Mouse (Mus musculus) lung, postnatal 0 days (tissue): Measurements from ENCODE around the gene Ep400. TPM values are rescaled to one million over a fixed set of nuclear protein-coding genes. Genes with fewer than 3 reads are reported as not detected.
"Not testable (repeated sequence)": the region's sequence is repeated elsewhere in the genome, so short reads cannot be mapped to it uniquely, and the experiment has no call there.

Experiments used
- ATAC-seq: fragments of 200-750 bp; cut with Nextera tagmentation; 2 replicates; pipeline ENCODE4 v1.8.0; 2017; ENCODE audit warnings: moderate library complexity
- DNase-seq: peaks from one replicate; pipeline ENCODE4 v3.0.0-alpha.2; 2016; ENCODE audit warnings: low spot score
- H3K27ac ChIP-seq: fragments of 300-500 bp; sonication (generic); 2 replicates; pipeline ENCODE4 v1.5.1; 2014; ENCODE audit warnings: antibody characterized with exemption, mild to moderate bottlenecking, low read length, mixed read lengths
- H3K27me3 ChIP-seq: fragments of 300-500 bp; sonication (generic); replicated peaks from 2 replicates; pipeline ENCODE4 v1.6.1; 2014; ENCODE audit warnings: low read length, mixed read lengths; ENCODE audit not compliant: insufficient read depth
- H3K36me3 ChIP-seq: fragments of 300-500 bp; sonication (generic); 2 replicates; pipeline ENCODE4 v1.6.1; 2014; ENCODE audit warnings: low read length, mixed read lengths; ENCODE audit not compliant: insufficient read depth
- H3K4me1 ChIP-seq: fragments of 300-500 bp; sonication (generic); 2 replicates; pipeline ENCODE4 v1.6.1; 2014; ENCODE audit warnings: antibody characterized with exemption, low read depth, low read length, mixed read lengths; ENCODE audit not compliant: insufficient read depth
- H3K4me2 ChIP-seq: fragments of 300-500 bp; sonication (generic); replicated peaks from 2 replicates; pipeline ENCODE4 v1.6.1; 2014; ENCODE audit warnings: low read depth, mild to moderate bottlenecking, low read length, moderate library complexity, mixed read lengths
- H3K4me3 ChIP-seq: fragments of 300-500 bp; sonication (generic); 2 replicates; pipeline ENCODE4 v1.5.1; 2014; ENCODE audit warnings: low read depth, low read length
- H3K9ac ChIP-seq: fragments of 300-500 bp; sonication (generic); replicated peaks from 2 replicates; pipeline ENCODE4 v1.6.1; 2014; ENCODE audit warnings: low read depth, mild to moderate bottlenecking
- H3K9me3 ChIP-seq: fragments of 300-500 bp; sonication (generic); 2 replicates; pipeline ENCODE4 v1.6.1; 2016; ENCODE audit warnings: low read length, mixed read lengths
- CTCF ChIP-seq: IDR thresholded peaks from 2 replicates; pipeline ENCODE4 v1.5.1; 2016; ENCODE audit warnings: antibody characterized with exemption, mild to moderate bottlenecking
- EP300 ChIP-seq: IDR thresholded peaks from 2 replicates; pipeline ENCODE4 v1.6.1; 2016; ENCODE audit warnings: antibody characterized with exemption, mild to moderate bottlenecking, control low read depth
- WGBS: fragments of 180-500 bp; shearing (Covaris S2); extraction: QIAGEN DNeasy Blood & Tissue Kit; methylation state at CpG from one replicate; pipeline ENCODE4 v1.1.7; 2014; 5-methylcytosine and 5-hydroxymethylcytosine counted together
- polyA plus RNA-seq: library from polyadenylated mRNA; unstranded; fragments of >200 nt; fragmentation: Nextera tagmentation; extraction: Ambion mirVana; gene quantifications from 2 replicates; pipeline ENCODE4 v1.2.1, GENCODE M21; 2015

The Ep400 gene
- polyA plus RNA-seq, 1 experiment from 2014 or later = 17.5 TPM

GRCm38 (mm10) chr5:110774511-110774910 is 4.0 kb upstream of the Ep400 start:
- Histone ChIP-seq H3K4me1 (no peaks in the 10 kb centered on the region; the same call in 1 of the 2 replicates), H3K4me2 (no peak overlapping the region), H3K9me3 (no peaks in the 10 kb centered on the region), H3K36me3 (peaks cover 6% of the 10 kb centered on the region; the same call in 1 of the 2 replicates), H3K4me3 (no peak overlapping the region), H3K27me3 (no peaks in the 10 kb centered on the region), H3K9ac (no peak overlapping the region), H3K27ac (no peak overlapping the region)
- TF ChIP-seq CTCF (no peak), EP300 (no peak)
- WGBS = 95% methylated on average over 11 of the region's 11 CpGs
- DNase-seq (no peak), ATAC-seq (no peak)

- not testable (repeated sequence) for ATAC-seq, H3K4me1 ChIP-seq, H3K27ac ChIP-seq, DNase-seq, H3K9ac ChIP-seq, H3K36me3 ChIP-seq, H3K9me3 ChIP-seq, H3K4me2 ChIP-seq, H3K27me3 ChIP-seq, H3K4me3 ChIP-seq
- WGBS = 96% methylated on average over 10 of the region's 10 CpGs
Measured at GRCm38 (mm10) chr5:110772945-110773344, 2.4 kb upstream of the Ep400 start.

- no peak for TF ChIP-seq CTCF
- no peak for TF ChIP-seq EP300
- under 1% methylated on average over 31 of the region's 58 CpGs for WGBS
- H3K9me3 ChIP-seq = no peaks in the 10 kb centered on the region
- peak overlapping the region; percentile 80 for H3K9ac ChIP-seq
- ATAC-seq (peak; percentile 59), DNase-seq (peak; percentile 74)
- H3K27me3 ChIP-seq = no peaks in the 10 kb centered on the region
- peaks cover 9% of the 10 kb centered on the region; the same call in 1 of the 2 replicates for H3K4me1 ChIP-seq
- peaks cover 6% of the 10 kb centered on the region; the same call in 1 of the 2 replicates for H3K36me3 ChIP-seq
- peak overlapping the region; percentile 90 for H3K4me3 ChIP-seq
- peak overlapping the region; percentile 95 for H3K27ac ChIP-seq
- peak overlapping the region; percentile 73 for H3K4me2 ChIP-seq
Measured at GRCm38 (mm10) chr5:110770031-110770445, 479 bp downstream of the Ep400 start.

GRCm38 (mm10) chr5:110769272-110769671 is 1.2 kb downstream of the Ep400 start:
- ATAC-seq (no peak), DNase-seq (no peak)
- TF ChIP-seq CTCF = no peak
- H3K27me3 ChIP-seq = no peaks in the 10 kb centered on the region
- 47% methylated on average over 4 of the region's 4 CpGs for WGBS
- H3K4me3 ChIP-seq = peak overlapping the region; percentile 90
- H3K9ac ChIP-seq = peak overlapping the region; percentile 80
- no peak overlapping the region for H3K27ac ChIP-seq
- 0 out of 2 replicates have a peak, but pooled peaks cover 6% of the 10 kb centered on the region for H3K36me3 ChIP-seq
- peak overlapping the region; percentile 73 for H3K4me2 ChIP-seq
- H3K9me3 ChIP-seq = no peaks in the 10 kb centered on the region
- peaks cover 9% of the 10 kb centered on the region; the same call in 1 of the 2 replicates for H3K4me1 ChIP-seq

GRCm38 (mm10) chr5:110763890-110764289 is 6.6 kb downstream of the Ep400 start:
- Histone ChIP-seq H3K4me1 (0 out of 2 replicates have a peak, but pooled peaks cover 4% of the 10 kb centered on the region), H3K36me3 (no peaks in the 10 kb centered on the region), H3K27me3 (no peaks in the 10 kb centered on the region), H3K9ac (no peak overlapping the region), H3K27ac (no peak overlapping the region), H3K4me3 (no peak overlapping the region), H3K4me2 (no peak overlapping the region), H3K9me3 (no peaks in the 10 kb centered on the region)
- no peak for ATAC-seq
- 87% methylated on average over 8 of the region's 8 CpGs for WGBS
- DNase-seq = no peak
- TF ChIP-seq EP300 = no peak
- TF ChIP-seq CTCF = no peak

- Histone ChIP-seq H3K4me2 (no peak overlapping the region), H3K27me3 (no peaks in the 10 kb centered on the region), H3K4me1 (no peaks in the 10 kb centered on the region), H3K9ac (no peak overlapping the region), H3K9me3 (no peaks in the 10 kb centered on the region), H3K27ac (no peak overlapping the region), H3K36me3 (0 out of 2 replicates have a peak, but pooled peaks cover under 1% of the 10 kb centered on the region), H3K4me3 (no peak overlapping the region)
- DNase-seq (no peak), ATAC-seq (no peak)
- WGBS = 71% methylated on average over 1 of the region's 1 CpGs
- TF ChIP-seq EP300 (no peak), CTCF (no peak)
Measured at GRCm38 (mm10) chr5:110745021-110745420, 25.5 kb downstream of the Ep400 start.
